22 mouse cellular contexts compared by ENCODE assay signal in the genomic region with DNA sequence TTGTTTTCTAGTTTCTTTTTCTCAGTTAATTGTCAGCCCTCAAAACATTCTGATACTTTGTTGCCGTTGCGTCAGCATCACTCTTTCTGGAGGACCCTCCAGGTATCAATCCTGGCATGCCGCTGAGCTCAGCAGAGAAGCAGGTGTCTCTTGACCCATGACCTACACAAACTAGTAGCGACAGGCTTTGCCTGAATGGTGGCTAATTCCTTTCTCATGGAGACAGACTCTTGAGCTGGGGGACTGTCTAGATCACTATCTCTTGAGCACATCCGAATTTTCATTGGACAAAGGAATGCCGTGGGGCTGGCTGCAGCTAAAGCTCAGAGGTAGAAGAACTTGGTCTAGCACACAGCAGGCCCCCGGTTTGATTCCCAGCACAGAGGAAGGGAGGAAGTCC.
DNase-seq lines count a peak whose midpoint lies in the region.
"Had no signal": no experiment of that assay in that cellular context is flagged by ENCODE, and none has a peak within 500 bp of the region (broad histone marks: within the 10 kb centered on the region; RNA-seq: fewer than 3 reads in every experiment).

No protein-coding gene starts in this region.

- peaks cover 53% of the 10 kb centered on the region for H3K4me1 ChIP-seq in heart, embryonic 10.5 days

- WGBS in heart, embryonic 10.5 days: 66% methylated on average over 7 of the region's 7 CpGs

- H3K27me3 ChIP-seq in heart, embryonic 10.5 days (ENCODE audit: insufficient read depth, poor library complexity, severe bottlenecking): no peaks in the 10 kb centered on the region
- H3K27me3 ChIP-seq: forebrain, embryonic 13.5 days; heart, embryonic 15.5 days; hindbrain, embryonic 13.5 days had no signal

- H3K4me3 ChIP-seq in heart, embryonic 10.5 days: no peak overlapping the region
- H3K4me3 ChIP-seq: forebrain, embryonic 13.5 days; gastrocnemius, adult 2 months; heart, embryonic 15.5 days; hindbrain, embryonic 13.5 days had no signal

- H3K9me3 ChIP-seq in heart, embryonic 10.5 days: no peaks in the 10 kb centered on the region
- H3K9me3 ChIP-seq: forebrain, embryonic 13.5 days; heart, embryonic 15.5 days had no signal

- H3K27ac ChIP-seq in heart, embryonic 10.5 days: peak overlapping the region; percentile 42; the same call in 1 of the 2 replicates
- H3K27ac ChIP-seq: forebrain, embryonic 13.5 days; gastrocnemius, adult 2 months; heart, embryonic 15.5 days; hindbrain, embryonic 13.5 days; hindbrain, postnatal 0 days had no signal

- no peak for DNase-seq in heart, embryonic 10.5 days (ENCODE audit: low spot score)
- DNase-seq in heart, adult 8-10 months (ENCODE audit: low spot score): no peak
- DNase-seq in testis, postnatal 14 days (ENCODE audit: low spot score): peak; percentile 81
- no peak for DNase-seq in testis, postnatal 10 days (ENCODE audit: low spot score)
- peak; percentile 88 for DNase-seq in ZHBTc4 (ENCODE audit: low read depth, low spot score)
- peak; percentile 22 for DNase-seq in yolk sac, embryonic 10.5 days (ENCODE audit: low spot score)
- DNase-seq in gastrocnemius, postnatal 4 days (ENCODE audit: low spot score in 2 of 2): no peak
- no peak for DNase-seq in cerebellum, postnatal 4 days (ENCODE audit: low spot score in 2 of 2)
- DNase-seq: adrenal gland, adult 8-10 months; adrenal gland, postnatal 36 days; B cell, adult 2 months; cerebellum, adult 8-10 months; cerebellum, postnatal 14 days; forebrain, postnatal 0 days; gastrocnemius, adult 2 months; gastrocnemius, postnatal 25 days; heart, adult 11 months; heart, postnatal 14 days had no signal

- peaks cover 9% of the 10 kb centered on the region; the same call in 1 of the 2 replicates for H3K36me3 ChIP-seq in heart, embryonic 10.5 days
- H3K36me3 ChIP-seq: heart, embryonic 15.5 days had no signal

Comparison
In these comparisons a context has a peak if more than half of its experiments do, and no peak if none do; other contexts are left out.
1. DNase-seq: peak in testis, postnatal 14 days (single experiment), ZHBTc4 (single experiment) and yolk sac, embryonic 10.5 days (single experiment); none in heart, embryonic 10.5 days (single experiment), heart, adult 8-10 months (single experiment), testis, postnatal 10 days (single experiment), gastrocnemius, postnatal 4 days (0 of 2) and cerebellum, postnatal 4 days (0 of 2).